Mouse (Mus musculus): ENCODE data around the gene Lrrc39.

Gene Lrrc39

GRCm38 (mm10) chr3:116562408-116563094 is at the start of gene Lrrc39:
Gene Lrrc39 (plus strand): TSS chr3:116562973.
- no peak for DNase-seq (ENCODE audit: low spot score)

DNA sequence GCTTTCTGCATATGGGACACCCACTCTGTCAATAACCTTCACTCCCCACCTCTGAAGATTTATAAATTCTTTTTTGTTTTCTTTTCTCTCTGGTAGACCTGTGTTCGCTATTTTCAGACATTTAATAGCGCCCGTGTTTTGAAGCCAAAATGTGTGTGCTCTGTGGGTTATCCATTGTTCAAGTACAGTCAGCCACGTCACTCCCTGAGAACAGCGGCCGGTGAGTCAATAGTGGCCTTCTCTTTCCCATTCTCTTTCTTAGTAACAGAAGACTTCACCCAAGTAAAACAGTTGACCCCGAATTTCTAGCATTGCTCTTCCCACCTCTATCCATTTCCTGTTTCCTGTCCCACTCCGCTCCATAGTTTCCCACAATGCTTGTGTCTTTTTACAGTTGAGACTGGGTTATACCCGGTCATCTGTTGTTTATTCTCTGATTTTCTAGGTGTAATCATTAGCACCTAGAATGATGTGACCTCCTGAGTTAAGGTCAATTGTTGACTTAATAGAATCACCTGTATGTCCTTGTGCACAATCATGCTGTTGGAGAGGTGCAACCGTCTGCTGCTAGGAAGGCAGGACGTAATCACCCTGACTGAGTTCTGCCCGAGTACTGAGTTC is 42.5 kb upstream of the Lrrc39 start:
- no peak for DNase-seq (ENCODE audit: low spot score)

DNA sequence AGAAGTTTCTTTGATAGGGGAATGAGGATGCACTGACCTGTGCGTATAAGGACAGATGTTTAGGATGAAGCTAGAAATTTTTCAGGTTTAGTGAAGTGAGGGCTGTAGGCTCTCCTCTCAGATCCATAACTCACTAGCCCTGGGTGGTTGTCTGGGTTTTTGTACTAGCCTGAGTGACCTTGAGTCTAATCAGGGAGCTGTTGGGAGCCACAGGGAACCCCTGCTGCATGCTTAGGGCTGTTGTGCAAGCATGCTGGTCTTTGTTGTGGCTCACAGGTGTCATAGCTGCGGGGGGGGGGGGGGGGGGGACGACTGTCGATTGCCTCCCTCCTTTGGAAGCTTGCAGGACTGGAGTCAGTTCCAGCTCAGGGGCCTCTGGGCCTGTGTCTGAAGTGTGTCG is 33.0 kb upstream of the Lrrc39 start:
- DNase-seq (ENCODE audit: low spot score), result no peak

GRCm38 (mm10) chr3:116530826-116531225 is 31.9 kb upstream of the Lrrc39 start:
- DNase-seq (ENCODE audit: low spot score), result no peak

- peak; percentile 49 for DNase-seq (ENCODE audit: low spot score)
Measured at GRCm38 (mm10) chr3:116536428-116537199, 26.2 kb upstream of the Lrrc39 start.

DNA sequence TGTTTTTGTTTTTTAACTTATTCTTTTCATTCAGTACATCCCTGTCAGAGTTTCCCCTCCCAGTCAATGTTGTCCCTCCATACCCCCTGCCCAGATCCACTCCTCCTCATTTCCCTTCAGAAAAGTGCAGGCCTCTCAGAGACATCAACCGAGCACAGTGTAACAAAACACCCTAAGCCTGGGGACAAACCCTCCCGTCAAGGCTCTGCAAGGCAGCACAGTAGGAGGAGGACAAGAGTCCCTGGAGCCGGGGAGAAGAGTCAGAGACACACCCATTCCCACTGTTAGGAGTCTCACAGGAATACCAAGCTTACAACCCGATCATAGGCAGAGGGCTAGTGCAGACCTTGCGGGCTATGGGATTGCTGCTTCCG is 25.6 kb upstream of the Lrrc39 start:
- DNase-seq (ENCODE audit: low spot score), result no peak

DNA sequence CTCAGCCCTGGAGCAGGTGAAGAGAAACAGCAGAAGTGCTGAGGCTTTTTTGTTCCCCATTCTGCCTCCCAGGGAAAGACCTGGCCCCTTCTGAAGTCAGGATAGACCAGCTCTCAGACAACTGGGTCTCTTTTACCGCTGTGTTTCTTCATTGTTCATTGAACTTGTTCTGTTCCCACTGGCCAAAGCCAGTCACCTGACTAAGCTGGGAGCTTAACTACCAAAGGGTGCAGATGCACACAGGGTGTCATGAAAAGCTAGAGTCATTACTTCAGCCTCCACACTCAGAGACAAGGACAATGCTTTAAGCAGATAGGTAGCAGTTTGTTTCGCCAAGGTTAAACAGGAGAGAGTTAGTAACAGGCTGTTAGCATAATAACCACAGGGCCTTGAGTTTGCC is 20.7 kb upstream of the Lrrc39 start:
- no peak for DNase-seq (ENCODE audit: low spot score)

GRCm38 (mm10) chr3:116542532-116542931 is 20.2 kb upstream of the Lrrc39 start:
- DNase-seq (ENCODE audit: low spot score), result no peak

GRCm38 (mm10) chr3:116547430-116547829 is 15.3 kb upstream of the Lrrc39 start:
- no peak for DNase-seq (ENCODE audit: low spot score)

GRCm38 (mm10) chr3:116551362-116551761 is 11.4 kb upstream of the Lrrc39 start:
- no peak for DNase-seq (ENCODE audit: low spot score)

DNA sequence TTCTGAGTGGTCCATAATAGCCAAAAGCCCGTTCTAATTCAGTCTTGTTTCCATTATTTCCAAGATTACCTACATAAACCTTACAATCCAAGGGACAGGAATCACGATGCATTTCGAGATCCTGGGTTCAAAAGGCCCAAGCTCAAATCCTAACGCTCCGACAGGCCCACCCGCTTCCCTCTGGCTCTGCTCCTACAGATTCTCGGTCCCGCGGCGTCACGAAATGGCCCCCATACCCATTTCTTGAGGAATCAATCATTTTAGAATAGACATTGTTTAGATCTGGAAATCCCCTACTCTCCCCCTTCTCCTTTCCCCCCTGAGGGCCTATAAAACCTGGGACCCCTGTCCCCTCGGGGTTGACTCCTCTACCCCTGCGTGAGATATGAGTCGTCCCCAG is 1.5 kb upstream of the Lrrc39 start:
- DNase-seq (ENCODE audit: low spot score), result peak; percentile 18

GRCm38 (mm10) chr3:116563095-116563492 is 321 bp downstream of the Lrrc39 start:
- no peak for DNase-seq (ENCODE audit: low spot score)

DNA sequence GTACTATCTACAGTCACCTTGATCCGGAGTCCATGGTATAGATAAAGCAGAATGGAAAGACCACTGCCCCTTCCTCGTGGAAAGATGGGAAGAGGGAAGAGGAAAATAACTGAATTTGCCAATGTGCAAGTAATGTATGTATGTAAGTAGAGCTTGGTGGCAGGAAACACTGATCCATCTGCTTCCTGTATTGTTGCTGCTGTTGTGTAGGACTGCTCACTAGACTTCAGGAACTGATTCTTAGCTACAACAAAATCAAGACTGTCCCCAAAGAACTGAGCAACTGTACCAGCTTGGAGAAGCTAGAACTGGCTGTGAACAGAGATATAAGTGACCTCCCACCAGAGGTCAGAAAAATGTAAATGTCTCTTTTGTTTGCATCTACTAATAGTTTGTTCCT is 7.9 kb downstream of the Lrrc39 start:
- no peak for DNase-seq (ENCODE audit: low spot score)

GRCm38 (mm10) chr3:116577286-116577685 is 14.5 kb downstream of the Lrrc39 start:
- DNase-seq (ENCODE audit: low spot score), result no peak

DNA sequence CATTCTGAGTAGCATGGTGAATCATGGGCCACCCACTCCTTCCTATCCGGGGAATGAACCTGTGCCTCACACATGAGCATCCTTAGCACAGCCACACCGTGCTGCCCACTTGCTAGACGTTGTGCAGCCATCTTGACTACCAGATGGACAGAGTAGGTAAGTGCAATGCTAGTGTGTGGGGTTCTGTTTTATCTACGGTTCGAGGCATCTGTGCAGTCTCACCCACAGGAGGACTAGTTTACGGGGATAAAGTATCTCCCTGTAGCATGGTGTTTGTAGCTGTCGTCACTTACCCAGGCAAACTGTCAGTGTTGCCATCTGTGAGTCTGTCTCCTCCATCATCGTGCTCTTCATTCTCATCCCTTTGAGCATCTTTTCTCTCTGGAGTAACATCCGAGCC is 19.4 kb downstream of the Lrrc39 start:
- no peak for DNase-seq (ENCODE audit: low spot score)

GRCm38 (mm10) chr3:116594076-116594727 is 31.4 kb downstream of the Lrrc39 start:
- DNase-seq (ENCODE audit: low spot score), result no peak

GRCm38 (mm10) chr3:116594728-116595602 is 32.2 kb downstream of the Lrrc39 start, which contains the start of gene Sass6:
Gene Sass6 (plus strand): TSS chr3:116594982.
- peak; percentile 97 for DNase-seq (ENCODE audit: low spot score)

GRCm38 (mm10) chr3:116595603-116595991 is 32.8 kb downstream of the Lrrc39 start:
- no peak for DNase-seq (ENCODE audit: low spot score)

GRCm38 (mm10) chr3:116599705-116600104 is 36.9 kb downstream of the Lrrc39 start:
- DNase-seq (ENCODE audit: low spot score), result no peak

GRCm38 (mm10) chr3:116601005-116601404 is 38.2 kb downstream of the Lrrc39 start:
- DNase-seq (ENCODE audit: low spot score), result no peak

- no peak for DNase-seq (ENCODE audit: low spot score)
Measured at GRCm38 (mm10) chr3:116601781-116602180, 39.0 kb downstream of the Lrrc39 start.

DNA sequence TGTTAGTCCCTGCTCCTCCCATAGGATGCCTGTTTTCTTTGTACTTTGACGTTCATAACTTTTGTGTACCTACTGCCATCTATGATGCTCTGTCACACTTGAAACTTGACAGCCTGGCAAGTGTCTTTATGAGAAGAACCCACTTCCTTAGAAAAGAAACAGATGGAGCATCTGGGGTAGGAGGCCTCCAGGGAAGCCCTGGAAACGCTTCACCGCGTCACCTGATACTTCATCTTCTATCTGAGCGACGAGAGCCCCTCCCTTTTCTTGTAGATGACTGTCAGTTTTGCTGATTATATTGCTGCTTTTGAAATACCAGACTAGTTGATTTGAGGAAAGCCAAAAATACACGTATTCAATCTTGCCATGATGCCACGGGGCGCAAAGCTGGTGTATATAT is 41.8 kb downstream of the Lrrc39 start:
- no peak for DNase-seq (ENCODE audit: low spot score)
